Mouse (Mus musculus) adrenal gland, adult 18-20 months (tissue): Measurements from ENCODE around the gene Bbs12. TPM values are rescaled to one million over a fixed set of nuclear protein-coding genes. Genes with fewer than 3 reads are reported as not detected.
A peak's percentile ranks its signal among the peaks of the same experiment; 100 is the strongest.

Experiments used
- DNase-seq, 2 experiments: peaks; one replicate each; pipeline ENCODE4 v3.0.0; 2021 to 2022; ENCODE audit warnings: low spot score in 2 of 2
- long read RNA-seq, 2 experiments: library from polyadenylated mRNA; stranded (forward); transcript quantifications; one replicate each; pipeline ENCODE4 v2.0.0; 2021
- total RNA-seq, 2 experiments: library from RNA; stranded (reverse); gene quantifications; 1 replicate in 1 of 2; 2 replicates in 1 of 2; pipeline ENCODE4 v1.2.3; 2021

Gene Bbs12
- total RNA-seq, result 1 to 10 TPM; 4.5 to 4.6 TPM
- long read RNA-seq, experiment 1, partial matches to known transcripts, result 0 of 2 reads
- long read RNA-seq, experiment 1, other reads (novel, unspliced or antisense), result 1 of 2 reads
- long read RNA-seq, experiment 2, transcript Bbs12-201 (2 exons, 2,433 nt), result major isoform, 7 of 10 reads
- long read RNA-seq, experiment 2, partial matches to known transcripts, result 1 of 10 reads
- long read RNA-seq, experiment 2, other reads (novel, unspliced or antisense), result 1 of 10 reads

DNA sequence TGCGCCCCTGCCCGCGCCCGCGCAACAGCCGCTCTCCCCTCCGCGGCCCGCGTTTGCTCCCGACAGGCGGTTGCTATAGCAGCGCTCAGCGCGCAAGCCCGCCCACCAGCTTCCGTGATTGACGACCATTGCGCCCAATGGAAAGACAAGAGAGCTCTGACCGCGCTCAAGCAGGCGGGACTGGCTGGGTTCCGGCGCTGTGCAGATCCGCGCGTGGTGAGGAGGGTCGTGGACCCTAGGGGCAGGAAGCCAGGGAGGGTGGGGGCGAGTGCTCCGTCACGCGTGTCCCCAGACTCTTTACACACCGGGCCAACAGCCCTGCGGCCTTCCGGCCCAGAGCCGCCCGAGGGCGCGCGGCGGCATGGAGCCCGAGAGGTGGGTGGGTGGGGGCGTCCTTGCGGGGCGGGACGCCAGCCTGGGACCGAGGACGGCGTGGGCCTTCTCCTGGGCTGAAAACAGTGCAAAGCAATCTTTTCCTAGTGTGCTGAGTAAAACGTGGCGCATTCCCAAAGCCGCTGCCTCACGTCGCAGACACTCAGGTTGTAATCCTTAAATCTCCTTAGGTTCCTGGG, at the start of gene Bbs12, which contains the start of gene Cetn4:
Gene Bbs12 (plus strand): TSS at position 185 of the 572 bp plus-strand sequence.
Gene Cetn4 (minus strand): TSS at position 339 of the 572 bp plus-strand sequence.
- DNase-seq, result peak; percentile 97 to 99

DNA sequence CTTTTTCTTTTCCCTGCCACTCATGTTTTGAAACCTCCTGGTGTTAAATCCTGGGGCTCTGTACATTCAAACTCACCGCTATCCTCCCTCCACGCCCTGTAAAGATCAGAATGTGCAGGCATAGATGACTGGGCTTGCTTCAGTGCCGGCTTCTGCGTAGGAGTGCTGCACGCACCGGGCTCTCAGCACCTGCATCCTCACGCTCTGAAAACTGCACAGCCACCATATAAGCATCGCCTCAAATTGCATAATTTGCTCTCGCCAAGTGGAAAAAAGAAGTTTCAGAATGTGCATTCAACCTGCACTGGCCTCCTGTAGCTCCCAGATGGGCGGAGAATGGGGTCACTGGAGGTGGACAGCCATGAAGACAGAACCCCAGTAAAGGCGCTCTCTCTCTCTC, 44.0 kb upstream of the Bbs12 start:
- no peak for DNase-seq

DNA sequence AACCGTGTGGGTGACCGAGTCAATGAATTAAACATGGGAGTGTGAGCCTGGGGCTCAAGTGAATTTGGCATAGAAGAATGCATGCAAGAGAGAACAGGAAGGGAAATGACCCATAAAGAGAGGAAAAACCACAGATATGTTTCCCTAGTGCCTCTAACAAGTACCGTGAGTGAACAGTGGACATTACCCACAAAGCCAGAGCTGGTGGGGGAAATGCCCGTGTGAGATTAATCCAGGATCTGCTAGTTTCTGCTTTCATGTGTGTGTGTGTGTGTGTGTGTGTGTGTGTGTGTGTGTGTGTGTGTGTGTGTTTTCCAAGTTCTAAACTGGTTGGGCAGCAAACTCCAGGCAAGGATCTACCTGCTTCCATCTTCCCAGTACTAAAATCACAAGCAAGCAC, 42.4 kb upstream of the Bbs12 start:
- DNase-seq, result no peak

DNA sequence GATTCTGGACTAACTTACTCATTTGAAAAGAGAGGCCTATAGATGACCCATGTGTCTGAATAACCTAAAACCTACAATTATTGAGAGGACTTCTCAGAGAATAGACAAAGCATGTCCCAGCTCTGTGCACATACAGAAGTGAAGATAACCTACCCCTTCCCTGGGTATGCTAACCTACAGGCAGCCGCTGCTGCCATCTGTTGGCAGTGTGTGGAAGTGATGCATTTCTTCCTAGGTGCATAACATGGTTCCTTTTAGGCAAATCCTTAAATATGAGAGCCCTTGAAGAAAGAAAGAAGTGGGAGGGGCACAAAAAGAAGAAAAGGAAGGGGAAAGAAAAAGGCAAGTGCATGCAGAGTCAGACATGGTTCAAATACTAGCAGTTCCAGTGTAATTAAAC, 41.1 kb upstream of the Bbs12 start:
- peak; percentile 31 to 42 for DNase-seq

DNA sequence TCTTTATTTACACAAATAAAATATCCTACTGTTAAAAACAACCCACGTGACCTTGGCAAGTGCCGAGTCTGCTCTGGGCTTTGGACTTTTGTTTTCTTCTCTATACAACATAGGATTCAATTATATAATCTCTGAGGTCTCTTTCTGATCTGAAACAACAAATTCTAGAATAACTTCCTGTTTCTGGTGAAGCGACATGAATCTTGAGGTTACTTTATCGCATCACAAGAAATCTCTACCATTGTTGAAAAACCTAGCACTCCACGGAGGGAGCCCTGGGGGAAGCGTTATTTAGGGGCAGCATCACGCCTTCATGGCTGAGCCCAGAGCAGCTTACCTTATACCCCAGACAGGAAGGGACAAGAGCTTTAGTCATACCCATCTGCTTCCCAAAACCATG, 39.3 kb upstream of the Bbs12 start:
- no peak for DNase-seq

DNA sequence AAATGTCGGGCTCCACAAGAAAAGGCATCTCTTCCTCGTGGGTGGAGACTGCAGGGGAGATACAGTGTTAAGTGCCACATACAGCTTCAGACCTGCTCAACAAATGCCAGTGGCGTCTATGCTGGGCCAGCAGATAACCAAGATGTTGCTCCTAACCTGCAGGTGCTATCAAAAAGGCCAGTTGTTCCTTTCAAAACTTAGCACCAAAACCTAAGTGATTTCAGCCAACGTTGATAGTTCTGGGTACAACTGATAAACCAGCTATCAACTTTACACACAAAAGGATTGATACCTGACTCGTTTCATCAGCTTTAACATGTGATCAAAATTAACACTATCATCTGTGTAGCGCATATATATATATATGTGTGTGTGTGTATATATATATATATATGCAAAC, 37.7 kb upstream of the Bbs12 start:
- DNase-seq, result no peak

DNA sequence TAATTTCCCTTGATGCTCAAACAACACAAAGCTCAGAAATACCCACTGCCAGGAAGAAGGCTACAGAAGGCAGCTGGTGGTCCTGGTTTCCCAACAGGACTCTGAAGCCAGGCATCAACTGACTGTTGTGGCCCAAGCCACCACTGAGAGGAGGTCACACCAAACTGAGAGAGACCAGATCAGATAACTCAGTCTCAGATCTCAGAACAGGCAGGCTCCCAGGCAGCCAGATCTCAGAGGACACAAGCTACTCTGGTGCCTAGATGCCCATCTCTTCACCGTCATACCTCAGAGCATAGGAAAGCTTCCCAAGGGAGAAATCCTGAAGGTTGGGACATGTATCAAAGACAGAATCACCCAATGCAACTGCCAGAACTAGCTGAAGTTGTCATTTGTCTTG, 32.1 kb upstream of the Bbs12 start:
- DNase-seq, result no peak

DNA sequence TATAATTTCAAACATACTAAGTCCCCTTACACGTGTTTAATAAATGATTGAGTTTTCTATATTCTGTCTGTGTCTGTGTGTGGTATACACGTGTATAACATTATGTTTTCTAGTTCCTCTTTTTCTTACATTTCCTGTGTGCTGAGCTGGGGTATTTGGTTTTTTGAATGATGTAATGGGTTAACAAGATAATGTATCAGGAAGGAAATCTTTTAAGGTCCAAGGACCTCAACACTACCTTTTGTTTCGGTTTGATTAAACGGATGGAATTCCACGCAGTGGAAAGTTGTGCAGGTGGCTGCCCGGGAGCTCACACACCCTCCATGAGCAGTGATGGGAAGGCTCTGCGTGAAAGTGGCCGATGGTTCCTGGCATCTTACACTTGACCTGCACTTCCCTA, 31.5 kb upstream of the Bbs12 start:
- DNase-seq, result no peak

DNA sequence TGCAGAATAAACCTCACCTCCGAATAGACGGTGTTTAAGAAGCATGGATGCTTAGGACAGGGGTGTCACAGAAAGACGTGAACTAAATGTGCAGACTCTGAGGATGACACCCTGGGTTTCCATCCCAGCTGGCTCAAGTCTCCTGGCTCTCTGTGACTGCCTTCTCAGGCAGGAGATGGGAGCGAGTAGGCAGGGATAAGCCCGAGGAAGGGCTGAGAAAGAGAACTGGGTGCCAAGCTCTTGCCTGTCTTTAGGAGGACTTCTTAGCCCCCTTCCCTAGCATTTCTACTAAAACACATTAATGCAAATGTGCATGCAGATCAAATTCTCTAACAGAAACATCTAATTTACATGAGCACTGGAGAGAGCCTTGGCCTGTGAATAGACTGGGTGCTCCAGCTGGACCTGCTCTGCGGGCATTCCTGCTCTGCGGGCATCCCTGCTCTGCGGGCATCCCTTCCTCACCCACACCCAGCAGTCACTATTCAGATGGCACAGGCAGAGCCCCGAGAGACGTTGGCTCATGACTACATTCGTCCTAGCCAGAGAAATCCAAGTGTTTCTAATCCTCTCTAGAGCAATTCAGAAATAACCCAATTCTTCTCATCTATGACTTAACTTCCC, 29.9 kb upstream of the Bbs12 start:
- DNase-seq, result no peak

DNA sequence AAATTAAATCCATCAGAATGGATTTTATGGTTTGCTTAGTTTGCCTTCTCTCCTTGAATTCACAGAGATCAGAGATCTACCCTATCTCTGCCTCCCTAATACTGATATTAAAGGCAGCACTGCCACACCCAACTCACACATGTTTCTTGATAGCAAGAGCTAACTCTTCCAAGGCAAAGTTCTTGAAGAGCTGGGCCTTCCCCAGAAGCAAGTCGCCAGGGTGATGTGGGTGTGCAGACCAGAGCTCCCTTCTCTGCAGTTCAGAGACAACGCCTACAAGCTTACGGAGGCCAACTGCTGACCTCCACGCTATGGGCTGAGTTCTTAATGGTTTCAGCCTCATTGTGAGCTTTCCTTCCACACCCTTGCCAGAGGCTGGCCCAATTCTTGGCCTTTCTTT, 29.1 kb upstream of the Bbs12 start:
- DNase-seq, result no peak

DNA sequence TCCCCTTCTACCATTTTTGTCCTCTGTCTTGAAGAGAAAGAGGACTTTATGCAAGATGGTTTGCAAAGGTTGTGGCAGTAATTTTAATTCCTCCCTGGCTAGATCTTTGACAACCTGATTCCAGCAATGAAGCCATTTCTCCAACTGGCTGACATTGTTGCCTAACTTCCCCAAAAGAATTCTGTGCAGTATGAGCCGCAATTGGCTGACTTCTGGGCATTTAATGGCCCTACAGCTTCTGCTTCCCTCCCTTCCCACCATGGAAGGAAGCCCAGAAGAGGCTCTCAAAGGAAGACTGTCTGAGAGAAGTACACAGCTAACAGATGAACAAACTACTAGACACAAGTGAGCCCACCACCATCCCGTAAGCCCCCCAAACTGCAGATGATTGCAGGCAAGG, 23.1 kb upstream of the Bbs12 start:
- DNase-seq, result no peak

DNA sequence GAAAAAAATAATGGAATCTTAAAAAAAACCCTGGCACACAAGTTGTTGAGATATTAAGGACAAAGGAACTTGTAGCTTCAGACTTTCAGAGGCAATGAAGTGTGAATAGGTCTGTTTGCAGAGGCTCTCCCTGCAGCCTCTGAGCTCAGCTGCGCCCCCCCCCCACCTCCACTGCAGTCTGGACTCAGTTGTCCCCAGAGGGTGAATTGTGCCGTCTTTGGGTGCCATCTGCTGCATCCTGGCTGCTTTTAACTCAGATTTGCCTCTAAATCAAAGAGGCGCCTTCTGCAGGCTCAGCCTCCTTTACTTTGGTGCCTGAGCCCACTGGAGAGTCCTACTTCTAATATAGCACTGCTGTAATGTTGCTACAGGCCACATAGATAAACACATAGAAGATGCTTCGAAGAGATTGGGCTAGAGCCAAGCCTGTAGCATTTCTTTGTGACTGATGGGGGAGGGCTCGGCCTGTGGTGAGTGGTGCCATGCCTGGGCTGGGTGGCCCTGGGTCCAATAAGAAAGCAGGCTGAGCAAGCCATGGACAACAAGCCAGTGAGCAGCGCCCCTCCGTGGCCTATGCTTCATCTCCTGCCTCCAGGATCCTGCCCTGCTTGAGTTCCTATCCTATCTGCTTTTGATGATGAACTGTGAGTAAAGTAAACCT, 21.3 kb upstream of the Bbs12 start:
- DNase-seq, result no peak

DNA sequence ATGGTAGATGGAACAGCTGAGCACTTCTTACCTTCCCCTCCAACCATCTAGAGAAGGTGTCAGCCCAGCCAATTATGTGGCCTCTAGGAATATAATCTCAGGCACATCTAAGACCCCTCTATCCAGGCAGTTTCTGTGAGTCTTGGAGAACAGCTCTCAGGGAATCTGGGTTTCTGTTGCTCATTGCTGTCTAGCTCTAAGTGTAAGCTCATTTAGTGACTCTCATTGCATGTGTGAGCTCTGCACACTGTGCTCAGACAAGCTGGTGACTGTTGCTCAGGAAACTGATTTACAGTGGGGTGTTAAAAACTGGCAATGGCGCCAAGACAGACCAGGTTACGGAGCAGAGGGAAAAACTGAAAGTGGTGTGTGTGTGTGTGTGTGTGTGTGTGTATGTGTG, 20.4 kb upstream of the Bbs12 start:
- DNase-seq, result no peak

DNA sequence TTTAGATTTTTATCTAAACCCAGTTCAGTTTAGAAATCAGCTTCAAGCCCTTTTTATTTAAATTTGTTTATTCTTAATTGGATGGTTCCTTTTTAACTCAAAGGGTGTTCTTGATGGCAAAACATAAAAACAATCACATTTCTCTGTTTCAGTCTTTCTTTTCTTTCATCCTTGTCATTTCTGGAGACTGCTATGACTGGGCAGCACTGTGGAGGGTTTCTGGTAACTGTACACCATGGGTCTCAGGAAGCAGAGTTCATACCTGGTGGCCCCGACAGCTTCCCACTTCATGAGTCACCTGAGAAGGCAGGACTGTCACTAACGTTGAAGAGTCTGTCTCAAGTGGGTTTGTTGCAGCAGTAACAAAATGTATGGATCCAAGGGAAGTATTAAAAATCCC, 19.7 kb upstream of the Bbs12 start:
- DNase-seq, result no peak

DNA sequence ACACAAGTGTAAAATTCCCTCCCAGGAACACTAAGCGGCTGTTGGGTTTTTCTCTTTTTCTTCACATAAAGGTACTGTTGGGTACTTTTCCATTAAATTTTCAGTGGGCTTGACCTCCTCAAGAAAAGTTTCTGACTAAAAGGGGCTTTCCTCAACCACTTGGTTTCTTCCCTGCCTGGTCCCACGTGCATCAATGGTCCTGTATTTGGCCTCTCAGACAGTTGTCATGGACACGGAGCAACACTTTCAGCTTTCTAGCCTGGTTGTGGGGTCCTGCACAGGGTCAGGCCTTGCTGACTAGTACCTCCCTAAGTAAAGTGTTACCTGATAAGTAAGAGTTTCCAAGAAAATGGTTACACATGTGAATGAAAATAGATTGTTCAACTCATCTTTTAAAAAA, 12.9 kb upstream of the Bbs12 start:
- no peak for DNase-seq

DNA sequence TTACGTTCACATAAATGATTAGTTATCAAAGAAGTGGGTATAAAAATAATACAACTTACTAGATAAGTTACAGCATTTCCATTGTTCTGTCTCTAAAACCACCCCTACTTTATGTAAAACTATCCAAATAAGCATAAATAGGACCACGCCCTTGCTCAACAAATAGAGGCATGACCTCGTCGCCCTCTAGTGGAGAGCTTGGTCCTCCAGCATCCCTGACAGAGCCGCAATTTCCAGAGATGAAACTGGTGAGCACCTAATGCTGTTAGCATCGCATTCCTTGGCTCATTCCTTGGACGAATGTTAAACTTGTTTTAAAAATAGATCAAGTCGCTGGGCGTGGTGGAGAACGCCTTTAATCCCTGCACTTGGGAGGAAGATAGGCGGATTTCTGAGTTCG, 9.7 kb upstream of the Bbs12 start:
- peak; percentile 26 to 31 for DNase-seq

DNA sequence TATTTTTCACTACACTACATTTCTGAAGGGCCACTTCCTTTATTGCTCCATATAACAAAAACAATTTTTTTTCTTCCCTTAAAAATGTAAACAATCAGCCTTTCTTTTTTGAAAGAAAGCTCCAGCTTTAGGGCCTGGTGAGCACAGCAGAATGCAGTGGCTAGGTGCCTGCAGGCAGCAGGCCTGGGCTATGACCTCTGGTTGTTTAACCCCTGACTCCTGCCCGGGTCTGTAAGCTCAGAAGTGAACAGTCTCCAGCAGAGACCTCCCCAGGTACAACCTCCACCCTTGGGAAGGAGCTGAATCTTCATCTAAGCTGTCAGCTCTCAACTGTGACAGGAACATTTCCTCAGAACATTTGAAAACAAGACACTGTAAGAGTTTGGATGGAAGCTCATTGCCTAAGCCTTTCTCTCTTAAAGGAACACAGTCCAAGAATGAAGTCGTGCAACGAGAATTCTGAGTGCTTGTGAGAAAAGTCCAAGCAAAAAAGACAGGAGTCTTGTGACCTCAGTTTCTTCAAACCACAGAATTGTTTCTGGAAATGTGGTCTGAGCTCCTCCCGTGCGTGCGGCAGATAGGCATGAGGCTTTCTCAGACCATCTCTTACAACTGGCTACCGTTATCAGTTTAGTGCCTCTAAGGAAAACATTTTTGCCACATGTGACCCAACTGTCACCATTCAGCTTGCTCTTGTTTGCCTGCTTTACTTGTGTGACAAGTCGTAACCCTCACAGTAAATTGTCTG, 8.8 kb upstream of the Bbs12 start:
- no peak for DNase-seq

DNA sequence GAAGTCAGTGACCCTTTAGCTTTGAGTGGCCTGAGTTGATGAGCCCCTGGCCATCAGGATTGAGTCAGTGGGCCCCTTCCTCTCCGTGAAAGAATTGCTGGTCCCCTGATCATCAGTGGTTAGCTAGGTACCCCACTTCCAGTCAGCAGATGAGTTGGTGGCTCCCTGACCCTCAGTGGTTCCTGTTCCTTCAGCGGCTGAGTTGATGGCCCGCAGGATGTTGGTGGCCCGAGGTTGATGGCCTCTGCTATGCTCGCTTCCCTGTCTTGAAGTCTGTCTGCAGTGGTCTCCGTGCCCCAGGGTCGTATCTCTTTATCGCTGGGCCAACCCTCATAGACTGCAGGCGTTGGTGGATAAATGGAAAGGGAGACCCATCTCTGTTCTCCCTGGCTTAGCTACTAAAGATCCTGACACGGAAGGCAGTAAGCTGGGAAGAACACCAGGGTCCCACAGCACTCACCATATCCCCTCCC, 421 bp upstream of the Bbs12 start:
- peak in 1 of 2 experiments; percentile 22 for DNase-seq

DNA sequence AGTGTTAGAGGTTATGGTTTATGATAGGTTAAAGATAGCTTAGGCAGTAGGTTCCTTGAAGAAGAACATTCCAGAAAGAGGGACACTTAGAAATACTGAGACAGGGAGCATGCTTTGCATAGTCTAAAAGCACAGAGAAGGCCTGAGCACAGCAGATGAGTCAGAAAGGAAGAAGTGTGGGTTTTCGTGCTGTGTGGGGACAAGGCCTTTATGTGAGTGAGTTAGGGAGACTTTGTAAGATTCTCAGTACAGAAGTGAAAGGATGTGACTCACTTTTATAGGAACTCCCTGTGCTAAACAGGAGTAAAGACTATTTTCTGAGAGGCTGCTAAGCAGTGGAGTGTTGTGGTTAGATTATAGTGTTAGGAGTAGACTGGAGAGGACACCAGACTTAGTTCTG, 1.0 kb downstream of the Bbs12 start:
- DNase-seq, result peak in 1 of 2 experiments; percentile 12

DNA sequence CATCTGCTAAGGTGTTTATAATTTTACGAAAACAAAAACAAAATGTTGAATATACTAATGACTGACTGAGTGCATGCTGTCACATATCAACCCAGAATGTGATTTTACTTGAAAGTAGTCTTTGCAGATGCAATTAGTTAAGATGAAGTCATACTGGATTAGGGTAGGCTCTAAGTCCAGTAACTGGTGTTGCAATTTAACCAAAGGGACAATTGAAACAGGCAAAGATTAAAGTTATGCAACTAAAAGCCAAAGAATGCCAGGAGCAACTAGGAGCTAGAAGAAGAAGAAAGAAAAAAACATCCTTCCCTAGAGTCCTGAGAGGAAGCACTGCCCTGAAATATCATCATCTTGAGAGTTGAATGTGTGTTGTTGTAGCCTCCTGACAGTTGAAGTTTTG, 3.9 kb downstream of the Bbs12 start:
- DNase-seq, result no peak

DNA sequence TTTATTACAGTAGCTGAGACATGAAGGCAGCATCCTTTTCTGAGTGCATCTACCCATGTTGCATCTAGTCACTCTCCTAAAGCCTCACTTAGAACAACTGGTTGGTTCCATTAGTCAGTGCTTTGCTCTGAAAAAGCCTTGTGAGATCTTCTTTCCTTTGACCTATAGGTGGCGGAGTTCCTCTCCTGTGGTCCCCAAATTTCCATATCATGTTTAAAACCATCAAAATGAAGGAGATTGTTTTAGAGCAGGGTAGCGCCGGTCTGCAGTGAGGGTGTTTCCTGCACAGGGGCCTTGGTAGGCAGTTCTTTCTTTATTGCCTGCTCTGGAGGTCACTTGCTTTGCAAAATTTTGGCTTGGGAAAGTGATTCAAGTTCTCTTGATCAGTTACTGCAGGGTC, 12.0 kb downstream of the Bbs12 start:
- DNase-seq, result no peak
